Mouse (Mus musculus) MEL (cell line): ENCODE data around the gene Rdh13. TPM values are rescaled to one million over a fixed set of nuclear protein-coding genes. Genes with fewer than 3 reads are reported as not detected.

Experiments
- DNase-seq: peaks from one replicate; pipeline ENCODE4 v3.0.0; 2011; ENCODE audit warnings: low read depth, low spot score
- H3K27ac ChIP-seq: 2 replicates; pipeline ENCODE4 v1.5.1; 2012; ENCODE audit warnings: low read depth, mild to moderate bottlenecking, control low read depth, low read length, moderate library complexity; ENCODE audit not compliant: control insufficient read depth
- H3K27me3 ChIP-seq, 2 experiments: fragments of 150-350 bp in 1 of 2; sonication (generic) in 1 of 2; 2 replicates each; pipeline ENCODE4 v1.6.1; 2012; ENCODE audit warnings: low read length in 2 of 2, mild to moderate bottlenecking in 2 of 2, improper control_type of control experiment in 1 of 2, moderate library complexity in 1 of 2; ENCODE audit not compliant: insufficient read depth in 2 of 2, control insufficient read depth in 1 of 2
- H3K36me3 ChIP-seq, 2 experiments: 2 replicates each; pipeline ENCODE4 v1.6.1; 2012 to 2014; ENCODE audit warnings: low read length in 2 of 2, improper control_type of control experiment in 1 of 2, inconsistent platforms in 1 of 2, mild to moderate bottlenecking in 1 of 2; ENCODE audit not compliant: insufficient read depth in 2 of 2, control insufficient read depth in 1 of 2
- H3K4me1 ChIP-seq, 2 experiments: fragments of 150-350 bp in 1 of 2; sonication (generic) in 1 of 2; 2 replicates each; pipeline ENCODE4 v1.6.1; 2012; ENCODE audit warnings: low read length in 2 of 2, improper control_type of control experiment in 1 of 2, mild to moderate bottlenecking in 1 of 2; ENCODE audit not compliant: insufficient read depth in 2 of 2, control insufficient read depth in 1 of 2
- H3K4me3 ChIP-seq, 2 experiments: fragments of 150-350 bp in 1 of 2; sonication (generic) in 1 of 2; 2 replicates each; pipeline ENCODE4 v1.5.1; 2012; ENCODE audit warnings: low read depth in 2 of 2, low read length in 2 of 2, mild to moderate bottlenecking in 2 of 2, moderate library complexity in 2 of 2, control low read depth in 1 of 2, improper control_type of control experiment in 1 of 2; ENCODE audit not compliant: control insufficient read depth in 1 of 2, insufficient read depth in 1 of 2
- H3K79me2 ChIP-seq: 2 replicates; pipeline ENCODE4 v1.6.1; 2012; ENCODE audit warnings: mild to moderate bottlenecking, low read length, moderate library complexity; ENCODE audit not compliant: control insufficient read depth, poor library complexity, insufficient read depth
- H3K9ac ChIP-seq: 2 replicates; pipeline ENCODE4 v1.6.1; 2012; ENCODE audit warnings: low read depth, mild to moderate bottlenecking, control low read depth, low read length, moderate library complexity; ENCODE audit not compliant: control insufficient read depth, poor library complexity, severe bottlenecking
- H3K9me3 ChIP-seq: fragments of 150-350 bp; sonication (generic); replicated peaks from 2 replicates; pipeline ENCODE4 v1.6.1; 2012; ENCODE audit warnings: mild to moderate bottlenecking, low read length, improper control_type of control experiment, moderate library complexity; ENCODE audit not compliant: insufficient read depth
- EP300 ChIP-seq, 2 experiments: IDR thresholded peaks; 2 replicates each; pipeline ENCODE4 v1.6.1; 2011; ENCODE audit warnings: improper control_type of control experiment in 2 of 2, low read length in 2 of 2, low read depth in 1 of 2, mild to moderate bottlenecking in 1 of 2
- GABPA ChIP-seq: IDR thresholded peaks from 2 replicates; pipeline ENCODE4 v1.6.1; 2012; ENCODE audit warnings: low read depth, mild to moderate bottlenecking, inconsistent platforms, low read length, improper control_type of control experiment, moderate library complexity
- MAFK ChIP-seq: IDR thresholded peaks from 2 replicates; pipeline ENCODE4 v1.6.1; 2011; ENCODE audit warnings: low read depth, mild to moderate bottlenecking, low read length, improper control_type of control experiment, borderline replicate concordance
- MAZ ChIP-seq: IDR thresholded peaks from 2 replicates; pipeline ENCODE4 v1.6.1; 2012; ENCODE audit warnings: low read depth, mild to moderate bottlenecking, inconsistent platforms, low read length, improper control_type of control experiment
- MEF2A ChIP-seq: IDR thresholded peaks from 2 replicates; pipeline ENCODE4 v1.6.1; 2014; ENCODE audit warnings: low read depth, mild to moderate bottlenecking, inconsistent platforms, low read length, improper control_type of control experiment; ENCODE audit not compliant: poor library complexity, insufficient replicate concordance, severe bottlenecking; ENCODE audit errors: extremely low read depth
- MYC ChIP-seq: IDR thresholded peaks from 2 replicates; pipeline ENCODE4 v1.6.1; 2011; ENCODE audit warnings: low read depth, mild to moderate bottlenecking, low read length, improper control_type of control experiment, moderate library complexity
- NELFE ChIP-seq: IDR thresholded peaks from 2 replicates; pipeline ENCODE4 v1.6.1; 2011; ENCODE audit warnings: low read depth, low read length, improper control_type of control experiment
- POLR2AphosphoS2 ChIP-seq: IDR thresholded peaks from 2 replicates; pipeline ENCODE4 v1.6.1; 2011; ENCODE audit warnings: low read length, improper control_type of control experiment
- RAD21 ChIP-seq: IDR thresholded peaks from 2 replicates; pipeline ENCODE4 v1.6.1; 2011; ENCODE audit warnings: mild to moderate bottlenecking, low read depth, low read length, improper control_type of control experiment
- RCOR1 ChIP-seq: IDR thresholded peaks from 2 replicates; pipeline ENCODE4 v1.6.1; 2012; ENCODE audit warnings: low read depth, mild to moderate bottlenecking, inconsistent platforms, low read length, improper control_type of control experiment
- SMC3 ChIP-seq: IDR thresholded peaks from 2 replicates; pipeline ENCODE4 v1.6.1; 2011; ENCODE audit warnings: low read depth, low read length, improper control_type of control experiment
- TAL1 ChIP-seq: IDR thresholded peaks from 2 replicates; pipeline ENCODE4 v1.6.1; 2012; ENCODE audit warnings: mild to moderate bottlenecking, inconsistent platforms, low read length, moderate library complexity, mixed read lengths
- TBP ChIP-seq: IDR thresholded peaks from 2 replicates; pipeline ENCODE4 v1.8.0; 2011; ENCODE audit warnings: low read depth, low read length, improper control_type of control experiment
- USF2 ChIP-seq, 2 experiments: IDR thresholded peaks; 2 replicates each; pipeline ENCODE4 v1.6.1; 2011 to 2012; ENCODE audit warnings: improper control_type of control experiment in 2 of 2, low read length in 2 of 2, borderline replicate concordance in 1 of 2, inconsistent platforms in 1 of 2, low read depth in 1 of 2, mild to moderate bottlenecking in 1 of 2; ENCODE audit not compliant: insufficient read depth in 1 of 2
- ZNF384 ChIP-seq: IDR thresholded peaks from 2 replicates; pipeline ENCODE4 v1.6.1; 2012; ENCODE audit warnings: low read depth, mild to moderate bottlenecking, inconsistent platforms, low read length, improper control_type of control experiment
- polyA plus RNA-seq, 2 experiments: library from polyadenylated mRNA; stranded (reverse) in 1 of 2; unstranded in 1 of 2; fragments of >175 nt in 1 of 2; fragments of >200 nt in 1 of 2; gene quantifications; 2 replicates each; pipeline versions ENCODE4 v1.2.1 to v1.2.4; 2012; ENCODE audit warnings: low replicate concordance in 2 of 2, low read depth in 1 of 2; ENCODE audit not compliant: insufficient read length in 2 of 2, insufficient read depth in 1 of 2, missing spikeins in 1 of 2
- total RNA-seq: library from RNA; depleted of rRNA; stranded (reverse); fragments of 300-350 nt; gene quantifications from 2 replicates; pipeline ENCODE4 v1.2.3, GENCODE M21; 2012

Gene Rdh13
- total and polyA plus RNA-seq, 3 experiments = 24.0 to 46.4 TPM; not detected in 1

DNA sequence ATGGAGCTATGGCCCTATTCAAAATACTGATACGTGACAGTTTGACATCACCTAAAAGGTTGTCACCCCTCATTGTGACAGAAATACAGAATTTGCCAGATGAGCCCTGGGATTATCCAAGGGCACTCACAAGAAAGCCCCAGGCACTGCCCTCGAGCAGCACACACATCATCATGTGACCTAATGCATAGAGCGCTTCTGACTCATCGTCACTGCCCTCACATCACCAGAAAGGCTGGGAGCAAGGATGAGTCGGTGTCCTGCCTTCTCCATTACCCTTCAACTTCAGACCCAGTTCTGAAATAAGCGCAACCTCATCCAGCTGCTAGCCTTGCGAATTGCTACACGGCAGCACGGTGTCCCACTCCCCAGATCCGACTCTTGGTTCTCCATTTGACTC lies 4.9 kb downstream of the Rdh13 start:
- Histone ChIP-seq H3K9me3 (no peaks in the 10 kb centered on the region), H3K27ac (no peak overlapping the region), H3K36me3 (peaks cover 3 to 6% of the 10 kb centered on the region in 2 experiments; a peak in 3 of 4 replicates)

DNA sequence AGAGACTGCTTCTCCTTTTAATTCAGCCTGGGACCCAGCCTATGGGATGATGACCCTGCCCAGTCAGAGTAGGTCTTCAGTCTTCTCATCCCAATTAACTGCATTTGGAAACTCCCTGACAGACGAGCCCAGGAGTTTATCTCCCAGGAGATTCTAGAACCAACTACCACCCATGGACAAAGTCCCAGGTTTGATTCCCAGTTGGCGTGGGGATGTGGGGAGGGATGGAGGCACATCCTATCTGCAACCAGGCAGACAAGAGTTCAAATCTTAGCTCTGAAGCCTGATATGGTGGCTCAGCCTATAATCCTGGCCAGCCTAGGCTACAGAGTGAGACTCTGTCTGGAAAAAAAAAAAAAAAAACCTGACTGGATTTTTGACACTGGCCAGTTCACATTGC lies 7.7 kb downstream of the Rdh13 start:
- DNase-seq = no peak
- no peaks in the 10 kb centered on the region for H3K9me3 ChIP-seq
- no peak overlapping the region for H3K9ac ChIP-seq
- TF ChIP-seq ZNF384 = no peak
- no peak overlapping the region for H3K4me3 ChIP-seq
- no peaks in the 10 kb centered on the region for H3K4me1 ChIP-seq
- no peaks in the 10 kb centered on the region for H3K79me2 ChIP-seq
- H3K36me3 ChIP-seq = peaks cover 0 to 11% of the 10 kb centered on the region in 2 experiments; a peak in 2 of 4 replicates
- no peaks in the 10 kb centered on the region for H3K27me3 ChIP-seq
- no peak overlapping the region for H3K27ac ChIP-seq

More for the DNA sequence above, 4.9 kb downstream of the Rdh13 start:
- no peak for DNase-seq
- peaks cover 0 to 4% of the 10 kb centered on the region in 2 experiments; a peak in 2 of 4 replicates for H3K4me1 ChIP-seq
- no peak overlapping the region for H3K9ac ChIP-seq
- no peaks in the 10 kb centered on the region for H3K27me3 ChIP-seq
- peaks cover 10% of the 10 kb centered on the region for H3K79me2 ChIP-seq
- TF ChIP-seq RAD21 (no peak), GABPA (no peak), EP300 (IDR thresholded peaks at IDR 0.05; ENCODE audit: low read depth in 1 of 2, low read length in 2 of 2) (no peak), RCOR1 (no peak), TAL1 (no peak), NELFE (no peak), POLR2AphosphoS2 (no peak), MAFK (no peak), USF2 (IDR thresholded peaks at IDR 0.05; ENCODE audit: borderline replicate concordance in 1 of 2, insufficient read depth in 1 of 2, low read depth in 1 of 2, low read length in 2 of 2) (no peak), MYC (no peak), MAZ (no peak), MEF2A (no peak), TBP (no peak), SMC3 (no peak)
- no peak overlapping the region for H3K4me3 ChIP-seq
